Mouse (Mus musculus): Measurements from ENCODE around the gene Gimap1.

- TF ChIP-seq CTCF (IDR thresholded peaks at IDR 0.05; ENCODE audit: low read depth, low read length) (no peak), POLR2A (IDR thresholded peaks at IDR 0.05; ENCODE audit: extremely low read depth, insufficient read depth, low read length) (no peak)
Measured at GRCm38 (mm10) chr6:48745490-48745889, 6.6 kb downstream of the Gimap1 start.
